Mouse (Mus musculus) spleen, postnatal 36 days (tissue): ENCODE data around the gene Nfia.

Experiments
- DNase-seq, 2 experiments: peaks; one replicate each; pipeline ENCODE4 v3.0.0; 2022; ENCODE audit warnings: low spot score in 2 of 2, mixed read lengths in 1 of 2

Gene Nfia

DNA sequence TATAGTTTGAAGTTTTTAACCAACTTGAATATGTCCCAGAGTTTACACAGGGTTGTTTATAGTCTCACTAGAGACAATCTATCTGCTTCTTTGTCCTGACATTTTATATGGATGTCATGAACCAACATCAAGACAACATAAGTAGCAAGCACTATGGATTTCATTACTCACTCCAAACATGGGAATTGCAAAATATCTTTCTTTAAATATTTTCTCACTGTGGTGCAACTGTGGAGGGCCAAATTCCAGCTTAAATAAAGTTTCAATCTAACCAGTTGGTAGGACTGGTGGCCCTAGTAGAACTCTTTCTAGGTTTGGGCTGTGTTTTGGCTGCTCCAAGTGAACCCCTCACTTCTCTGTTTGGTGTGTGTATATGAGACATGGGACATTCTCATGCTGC is 43.5 kb downstream of the Nfia start:
- no peak for DNase-seq

DNA sequence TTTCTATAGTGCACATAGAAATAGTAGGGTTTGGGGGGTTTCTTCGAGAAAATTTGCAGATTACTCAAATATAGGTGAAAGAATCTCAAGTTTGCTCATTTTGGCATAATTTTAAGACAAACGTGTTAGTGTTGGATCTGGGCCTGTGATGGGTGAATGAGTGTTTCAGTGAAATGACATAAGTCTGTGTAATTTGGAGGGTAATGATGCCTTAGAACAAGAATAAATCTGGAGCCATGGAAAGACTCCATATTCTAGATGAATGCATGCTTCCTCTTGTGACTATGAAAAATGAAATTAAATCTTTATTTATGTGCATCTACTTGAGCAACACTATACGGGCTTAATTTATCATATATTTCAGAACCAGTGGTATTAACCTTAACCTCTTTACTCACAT is 44.2 kb downstream of the Nfia start:
- DNase-seq: no peak

DNA sequence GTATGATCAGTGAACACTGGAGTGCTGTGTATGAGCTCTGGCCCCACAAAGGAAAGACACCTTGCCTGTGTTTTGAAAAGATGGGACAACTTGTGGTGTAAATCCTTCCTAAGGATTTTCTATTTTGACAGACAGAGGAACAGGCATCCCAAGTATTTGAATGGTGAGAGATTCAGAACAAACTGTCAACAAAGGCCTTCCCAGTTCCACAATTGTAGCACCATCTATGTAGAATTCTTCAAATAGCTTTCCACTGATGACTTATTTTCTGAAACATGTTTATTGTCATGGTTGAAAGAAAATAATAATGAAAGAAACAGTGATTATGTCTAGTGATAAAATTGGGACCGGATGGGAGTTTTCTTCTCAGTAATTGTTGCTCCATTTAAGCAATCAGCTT is 45.2 kb downstream of the Nfia start:
- no peak for DNase-seq

DNA sequence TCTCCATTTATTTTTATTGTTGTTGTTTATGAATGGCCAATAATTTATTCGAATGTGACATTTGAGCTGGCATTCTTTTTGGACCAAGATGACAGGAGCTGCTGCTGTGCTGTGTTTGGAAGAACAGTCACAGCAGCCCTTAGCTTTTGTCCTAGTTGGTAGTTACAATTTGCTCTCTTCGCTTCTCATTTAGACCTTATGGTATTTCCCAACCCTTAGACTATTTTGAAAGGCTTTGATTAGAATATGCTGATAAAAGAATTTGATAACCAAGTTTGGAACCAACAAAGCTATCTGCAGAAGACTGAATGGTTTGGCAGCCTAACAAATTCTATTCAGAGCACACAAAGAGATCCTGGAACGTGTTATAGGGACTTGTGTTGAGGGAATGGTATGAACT is 46.0 kb downstream of the Nfia start:
- no peak for DNase-seq

DNA sequence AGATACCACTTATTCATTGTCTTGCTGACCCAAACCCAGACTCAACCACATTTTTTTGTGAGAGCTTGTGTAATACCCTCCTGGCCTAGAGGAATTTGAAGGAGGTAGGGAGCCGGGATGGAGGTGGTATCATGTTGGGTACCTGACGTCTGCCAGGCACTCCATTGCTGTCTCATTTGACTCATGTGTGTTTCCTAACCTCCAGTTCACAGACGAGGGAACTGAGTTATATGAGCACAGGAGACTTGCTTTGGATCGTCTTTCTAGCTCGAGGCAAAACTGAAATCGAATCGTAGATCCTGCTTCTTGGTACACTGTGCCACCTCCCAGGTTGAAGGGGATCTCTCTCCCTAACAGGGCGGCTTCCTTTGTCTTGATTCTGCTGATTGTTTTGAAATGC is 46.6 kb downstream of the Nfia start:
- no peak for DNase-seq

DNA sequence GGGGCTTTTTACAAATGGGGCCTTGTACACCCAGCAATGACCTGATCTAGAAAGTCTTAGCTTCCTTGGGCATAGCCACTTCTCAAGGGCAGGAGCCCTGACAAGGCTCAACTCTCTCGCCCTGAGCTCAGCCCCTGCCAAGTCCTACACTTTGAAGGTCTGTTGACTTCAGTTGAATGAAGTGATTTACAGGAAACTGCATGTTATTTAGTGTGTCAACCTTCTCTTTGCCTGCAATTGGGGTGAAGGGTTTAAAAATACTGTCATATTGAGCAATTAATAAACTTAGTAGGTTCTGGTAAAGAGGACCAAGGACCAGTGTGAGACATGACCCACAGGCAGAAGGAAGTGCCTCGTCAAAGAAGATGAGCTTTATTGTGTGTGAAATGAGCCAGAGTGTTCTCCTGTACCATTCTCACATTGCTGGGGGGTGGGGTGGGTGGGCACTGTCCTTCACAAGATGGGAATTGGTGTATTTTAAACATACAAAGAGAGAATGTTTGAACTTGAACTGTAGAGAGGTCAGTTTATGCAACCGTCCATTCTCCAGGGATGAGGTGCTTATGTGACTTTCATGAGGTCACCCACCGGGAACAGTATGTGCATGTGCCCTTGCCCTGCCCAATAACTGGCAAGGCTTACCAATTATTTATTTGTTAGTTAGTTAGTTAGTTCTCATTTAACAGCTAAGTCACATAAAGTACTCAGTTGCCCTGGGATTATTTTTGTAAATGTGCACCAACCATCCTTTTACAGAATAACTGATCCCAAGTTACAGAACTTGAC is 48.1 kb downstream of the Nfia start:
- no peak for DNase-seq

DNA sequence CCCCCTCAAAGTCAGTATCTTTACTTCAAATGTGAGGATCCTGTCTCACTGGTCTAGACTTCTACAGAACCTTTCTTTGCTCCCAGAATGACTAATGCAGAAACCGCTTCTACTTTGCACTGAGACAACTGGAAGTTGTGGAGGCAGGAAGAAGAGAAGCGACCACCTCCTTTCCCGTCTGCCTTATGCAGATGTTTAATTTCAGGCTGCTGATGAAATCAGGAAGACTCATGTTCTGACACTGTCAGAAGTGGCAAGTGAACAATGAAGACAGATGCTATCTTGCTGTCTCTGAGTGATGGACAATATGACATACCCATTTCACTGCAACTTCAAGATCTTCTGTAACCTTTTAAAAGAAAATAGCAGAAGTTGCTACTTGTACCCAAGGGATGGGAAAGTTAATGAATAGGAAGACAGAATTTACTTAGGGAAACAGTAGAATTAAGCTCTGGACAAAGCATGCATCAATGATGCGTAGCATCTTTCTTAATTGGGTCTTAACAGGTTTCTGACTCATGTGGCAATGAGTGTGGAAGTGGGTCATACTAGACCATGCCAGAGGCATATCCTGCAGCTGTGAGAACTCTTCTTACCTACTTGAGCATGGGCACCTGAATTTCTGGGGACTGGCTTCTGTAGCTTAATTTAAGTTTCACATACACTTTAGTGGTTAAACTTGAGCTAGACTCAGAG is 49.2 kb downstream of the Nfia start:
- no peak for DNase-seq

DNA sequence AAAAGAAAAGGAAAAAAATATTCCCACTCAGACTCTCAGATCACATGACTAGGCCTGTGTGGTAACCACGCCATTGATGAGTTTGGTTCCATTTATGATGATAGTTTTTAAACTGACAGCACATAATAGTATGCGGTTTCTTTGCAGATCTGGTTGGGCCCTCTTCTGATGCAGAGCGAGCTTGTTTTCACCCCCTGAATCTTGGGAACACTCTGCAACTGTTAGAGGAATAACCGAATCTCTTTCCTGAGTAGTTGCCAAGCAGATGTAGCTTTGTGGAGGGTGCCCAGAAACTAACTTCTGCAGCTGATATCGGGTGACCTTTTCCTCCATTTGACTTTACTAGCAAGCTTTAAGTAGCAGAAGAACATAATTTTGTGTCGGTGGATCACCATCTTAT is 51.0 kb downstream of the Nfia start:
- DNase-seq: no peak

DNA sequence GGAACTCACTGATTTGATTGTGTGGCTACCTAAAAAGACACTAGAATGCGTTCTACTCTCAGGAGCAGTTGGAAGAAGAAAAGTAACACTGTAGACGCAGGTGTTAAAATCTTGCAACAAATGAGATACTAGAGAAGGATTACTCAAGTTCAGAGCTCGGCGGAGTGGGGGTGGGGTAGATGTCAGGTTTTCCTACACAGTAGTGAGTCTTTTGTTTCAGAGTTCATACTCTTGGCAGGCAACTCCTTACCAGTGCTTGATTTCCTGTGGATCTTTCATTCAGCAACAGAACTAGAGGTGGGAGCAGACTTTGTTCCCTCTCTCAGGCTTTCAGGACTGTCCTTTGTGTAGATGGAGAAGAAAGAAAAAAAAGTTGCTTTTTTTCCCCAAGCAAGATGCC is 51.9 kb downstream of the Nfia start:
- DNase-seq: no peak

DNA sequence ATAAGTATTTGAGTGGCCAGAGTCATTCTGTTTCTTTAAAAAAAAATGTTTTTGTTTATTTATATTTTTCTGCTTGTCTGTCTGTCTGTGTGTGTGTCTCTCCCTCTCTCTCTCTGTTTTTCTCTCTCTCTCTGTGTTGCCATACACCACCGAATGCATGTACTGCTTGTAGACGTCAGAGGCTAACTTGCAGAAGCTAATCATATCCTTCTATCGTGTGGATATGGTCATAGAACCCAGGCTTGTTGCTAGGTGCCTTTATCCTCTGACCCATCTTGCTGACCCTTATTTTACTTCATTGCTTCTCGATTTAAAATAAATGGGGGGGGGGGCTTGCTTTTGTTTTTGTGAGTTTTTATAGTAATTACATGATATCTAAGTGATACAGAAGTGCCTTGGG is 52.9 kb downstream of the Nfia start:
- DNase-seq: no peak

DNA sequence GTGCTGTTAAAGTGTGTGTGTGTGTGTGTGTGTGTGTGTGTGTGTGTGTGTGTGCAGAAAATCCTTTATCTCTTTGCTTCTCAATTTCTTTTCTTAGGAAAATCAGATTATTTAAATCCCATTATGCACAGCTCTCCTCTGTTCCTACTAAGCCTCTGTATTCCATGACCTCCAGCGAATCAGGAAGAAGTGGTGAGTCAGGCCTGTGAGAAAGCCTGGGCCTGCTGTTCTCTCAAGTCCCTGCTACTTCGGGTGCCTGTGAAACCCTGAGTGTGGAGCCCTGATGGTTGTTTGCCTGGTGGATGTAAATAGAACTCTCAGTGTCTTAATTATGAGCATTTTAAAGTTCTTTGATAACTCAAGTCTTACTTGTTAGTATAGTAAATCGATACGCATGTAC is 53.3 kb downstream of the Nfia start:
- DNase-seq: no peak

DNA sequence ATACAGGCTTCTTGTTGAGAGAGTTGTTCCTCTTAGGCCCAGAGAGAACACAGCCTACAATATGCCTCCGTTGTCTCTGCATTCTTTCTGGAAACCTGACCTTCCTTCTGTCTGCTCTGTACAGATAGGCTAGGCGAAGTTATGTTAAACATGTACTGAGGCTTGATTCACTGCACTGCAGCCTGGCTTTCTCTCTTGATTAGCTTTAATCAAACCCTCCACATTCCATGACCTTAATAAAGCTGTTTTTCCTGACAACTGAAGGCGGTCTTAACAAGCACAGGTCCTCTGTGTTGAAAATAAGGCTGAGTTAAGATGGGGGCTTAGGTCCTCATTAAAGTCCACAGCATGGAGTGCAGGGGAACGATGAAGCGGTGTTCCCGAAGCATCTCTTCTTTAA is 54.6 kb downstream of the Nfia start:
- no peak for DNase-seq

DNA sequence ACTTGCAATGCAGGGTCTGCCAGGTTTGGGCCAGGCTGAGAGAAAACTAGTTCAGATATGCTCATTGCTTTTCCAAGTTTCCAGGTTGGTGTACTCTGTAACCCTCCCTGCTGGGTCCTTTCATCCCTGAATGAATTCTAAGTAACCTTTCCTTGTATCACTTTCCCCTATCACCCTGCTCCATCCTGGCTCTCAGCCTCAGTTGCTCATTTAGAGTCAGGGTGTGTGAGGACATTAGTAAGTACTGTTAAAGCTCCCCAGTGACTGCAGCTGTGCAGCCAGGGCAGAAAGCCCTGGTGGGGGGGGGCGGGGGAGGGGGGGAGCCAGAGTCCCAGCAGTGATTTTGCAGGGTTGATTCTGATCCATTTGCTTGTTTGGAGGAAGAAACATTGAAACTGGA is 56.0 kb downstream of the Nfia start:
- DNase-seq: no peak

DNA sequence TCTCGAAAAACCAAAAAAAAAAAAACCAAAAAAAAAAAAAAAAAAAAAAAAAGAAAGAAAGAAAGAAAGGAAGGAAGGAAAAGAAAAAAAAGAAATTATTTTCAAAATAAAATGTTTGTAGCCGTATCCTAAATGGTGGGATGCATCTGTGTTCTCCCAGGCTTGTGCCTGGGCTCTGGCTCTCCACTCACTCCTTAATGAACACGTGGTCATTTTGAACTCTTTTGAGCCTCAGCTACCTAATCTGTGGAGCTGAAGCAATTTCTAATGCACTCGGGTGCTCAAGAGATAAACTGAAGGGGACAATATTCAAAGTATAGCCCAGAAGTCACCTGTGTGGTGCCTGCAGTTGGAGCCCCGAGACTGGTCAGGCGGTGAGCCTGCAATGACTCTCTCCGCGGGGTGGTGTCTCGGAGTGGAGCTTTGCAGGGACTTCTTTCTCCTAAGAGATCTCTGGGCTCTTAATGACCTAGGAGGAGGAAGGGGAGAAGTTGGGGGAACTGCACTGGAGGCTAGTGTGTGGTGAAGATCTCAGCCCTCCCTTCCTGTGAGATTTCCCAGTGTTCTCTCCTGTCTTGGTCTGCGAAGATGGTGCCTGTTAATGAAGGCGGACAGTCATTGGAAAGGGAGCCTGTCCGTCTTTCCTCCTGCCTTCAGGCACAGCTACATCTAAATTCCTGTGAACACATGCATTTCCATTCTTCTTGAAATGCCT is 57.0 kb downstream of the Nfia start:
- DNase-seq: no peak

DNA sequence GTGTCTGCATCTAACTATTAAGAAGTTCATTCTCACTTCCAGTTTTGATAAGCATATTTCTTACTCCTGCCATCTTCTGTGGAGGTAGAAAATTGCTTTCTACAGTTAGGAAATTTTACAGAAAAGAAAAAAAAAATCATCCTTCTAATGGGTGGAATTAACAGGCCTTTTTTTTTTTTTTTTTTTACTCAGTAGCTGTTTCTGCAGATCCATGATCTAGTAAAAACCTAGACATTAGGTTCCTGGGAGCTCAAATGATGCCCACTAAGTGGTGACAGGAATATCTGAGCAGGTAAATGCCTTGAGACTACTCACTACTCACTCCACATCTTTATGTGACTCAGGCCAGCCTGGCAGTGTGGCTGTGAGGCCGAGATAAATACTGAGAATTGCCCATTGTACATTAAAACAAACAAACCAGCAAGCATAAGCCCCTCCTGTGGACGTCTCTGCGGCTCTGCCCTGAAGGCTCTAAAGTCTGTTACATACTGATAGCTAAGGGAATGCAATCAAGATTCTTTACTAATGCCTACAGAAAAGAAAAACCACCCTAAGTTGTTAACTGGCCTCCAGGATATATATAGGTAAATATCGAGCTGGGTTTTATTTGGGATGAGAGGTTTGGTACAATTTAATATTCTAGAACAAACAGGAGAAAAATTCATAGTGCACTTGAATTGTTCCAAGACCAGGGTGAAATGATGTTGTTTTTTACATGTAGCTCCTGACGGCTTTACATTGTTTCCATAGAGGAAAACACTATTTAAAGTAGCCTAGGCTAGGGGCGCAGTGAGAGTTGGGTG is 57.7 kb downstream of the Nfia start:
- DNase-seq: peak in 1 of 2 experiments; percentile 9

DNA sequence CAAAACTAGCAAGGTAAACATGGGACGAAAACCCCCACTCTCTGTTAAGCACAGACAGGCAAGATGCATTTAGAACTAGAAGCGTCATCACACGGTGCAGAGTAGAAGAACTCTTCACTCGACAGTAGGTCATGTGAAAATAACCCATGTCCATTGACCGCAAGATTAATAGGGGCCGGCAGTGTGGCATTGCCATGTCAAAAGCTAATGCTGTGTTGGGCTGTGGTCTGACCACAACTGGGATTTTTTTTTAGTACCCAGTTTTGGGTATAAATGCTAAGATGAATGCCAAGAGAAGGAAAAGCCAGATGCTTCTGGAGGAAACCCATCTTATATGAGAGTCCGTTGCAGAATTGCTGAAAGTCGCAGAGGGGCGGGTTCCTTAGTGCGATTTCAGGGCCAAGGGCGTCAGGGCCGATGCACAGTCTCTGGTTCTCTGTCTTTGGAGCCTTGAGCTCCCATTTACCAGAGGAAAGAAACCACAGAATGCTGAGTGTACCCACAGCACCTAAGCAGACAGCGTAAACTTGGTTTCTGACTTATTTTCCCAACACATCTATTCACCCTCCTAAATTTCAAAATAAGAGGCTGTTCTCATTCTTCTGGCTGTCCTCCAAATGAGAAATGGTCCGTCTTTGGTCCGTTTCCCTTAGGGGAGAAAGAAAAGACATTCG is 58.5 kb downstream of the Nfia start:
- DNase-seq: no peak

DNA sequence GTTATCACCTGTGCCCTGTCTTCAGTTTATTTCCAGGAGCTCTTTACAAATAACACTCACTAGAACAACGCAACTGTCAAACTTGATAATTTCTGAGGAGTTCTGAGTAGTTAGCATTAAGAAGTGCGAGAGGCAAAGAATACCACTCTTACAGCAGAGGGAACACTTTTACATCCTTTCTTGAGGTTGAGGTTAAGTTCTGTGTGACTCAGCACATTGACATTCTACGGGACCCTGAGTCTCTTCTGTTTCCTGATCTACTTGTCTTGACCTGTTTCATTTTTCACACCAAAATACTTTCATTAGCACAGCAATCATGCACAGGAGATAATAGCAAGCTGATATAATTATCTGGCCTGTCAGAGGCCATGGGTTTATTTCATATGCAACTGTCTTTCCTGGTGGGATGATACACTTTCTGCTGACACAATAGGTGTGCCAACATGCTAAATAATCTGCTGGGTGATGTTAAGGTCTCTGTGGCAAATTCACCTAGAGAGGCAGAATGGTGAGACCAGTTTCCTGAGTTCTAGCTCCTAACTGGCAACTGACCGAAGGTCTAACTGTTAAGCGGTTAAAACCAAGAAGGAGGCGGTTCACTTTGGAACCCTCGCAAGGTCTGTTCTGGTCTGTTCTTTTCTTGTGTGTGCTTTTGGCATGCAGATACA is 59.2 kb downstream of the Nfia start:
- no peak for DNase-seq

DNA sequence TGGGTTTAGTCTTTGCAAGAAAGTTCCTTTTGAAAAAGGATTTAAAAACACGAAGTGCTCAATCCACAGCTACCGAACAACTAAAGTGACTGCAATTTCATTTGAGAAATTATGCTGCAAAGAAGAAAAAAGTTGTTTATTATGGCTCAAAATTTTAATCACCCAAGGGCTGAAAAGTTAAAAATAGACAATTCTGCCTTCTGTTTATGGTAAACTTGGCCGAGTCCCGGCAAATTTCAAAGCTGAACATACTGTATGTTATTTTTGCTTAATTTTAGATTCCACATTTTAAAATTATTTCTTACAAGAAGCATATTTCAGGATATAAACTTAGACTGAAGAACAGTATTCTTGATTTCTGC is 59.7 kb downstream of the Nfia start:
- no peak for DNase-seq

DNA sequence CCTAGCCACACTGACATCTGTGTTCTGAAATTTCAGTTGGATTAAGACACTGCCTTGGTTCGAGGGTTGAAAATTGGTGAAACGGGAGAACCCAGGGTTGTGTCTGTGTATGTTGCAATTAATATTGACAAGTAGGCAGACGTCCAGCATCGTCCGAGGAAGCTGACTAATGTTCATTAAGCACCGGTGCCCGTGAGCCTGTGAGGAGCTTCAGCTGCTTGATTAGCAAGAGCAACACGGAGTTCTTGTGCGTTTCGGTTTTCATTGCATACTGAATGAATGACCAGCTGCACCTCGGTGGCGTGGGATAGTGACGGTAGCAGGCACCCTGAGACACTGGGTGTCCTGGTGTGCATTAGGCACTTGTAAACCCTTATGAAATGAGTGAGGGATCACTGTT is 64.3 kb downstream of the Nfia start:
- DNase-seq: no peak

DNA sequence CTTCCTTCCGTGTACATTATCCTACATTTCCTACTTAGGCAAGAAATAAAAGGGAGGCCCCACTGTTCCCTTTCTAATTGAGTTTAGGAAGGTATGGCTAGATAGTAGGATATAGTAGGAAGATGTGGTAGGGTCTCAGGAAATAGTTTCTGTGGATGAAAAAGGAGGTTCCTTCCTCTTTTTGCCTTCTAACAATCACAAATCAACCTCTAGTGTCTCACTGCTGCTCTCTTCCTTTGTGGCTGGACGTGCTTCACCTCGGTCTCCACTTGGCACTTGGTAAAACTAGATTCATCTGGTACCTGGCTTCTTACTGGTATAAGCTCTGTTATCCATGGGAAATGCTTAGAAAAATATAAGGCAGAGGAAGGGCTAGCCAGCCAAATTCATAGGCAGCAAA is 65.2 kb downstream of the Nfia start:
- DNase-seq: no peak

DNA sequence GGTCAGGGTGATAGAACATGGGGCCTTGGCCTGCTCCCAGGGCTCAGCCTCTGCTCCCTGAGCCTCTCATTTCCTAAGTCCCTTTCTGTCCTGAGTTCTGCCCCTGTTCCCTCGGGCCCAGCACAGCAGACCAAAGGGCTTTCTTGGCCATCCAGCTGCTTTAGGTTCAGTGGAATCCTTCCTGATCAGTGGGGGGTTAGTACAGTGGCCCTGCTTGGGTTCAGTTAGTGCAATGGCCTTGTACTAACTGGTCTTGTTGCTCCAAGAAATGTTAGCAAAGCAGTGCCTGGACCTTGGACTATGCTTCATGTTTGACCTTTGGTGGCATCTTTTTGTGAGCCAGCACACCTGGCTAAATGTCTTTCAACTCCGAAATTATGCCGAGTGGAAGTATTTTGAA is 66.1 kb downstream of the Nfia start:
- no peak for DNase-seq
